Mouse (Mus musculus) embryonic fibroblast, embryonic 13.5 days (primary cell): ENCODE results near the gene Rabgef1.

Source experiments
- CTCF ChIP-seq: IDR thresholded peaks from 2 replicates; pipeline ENCODE4 v1.5.1; 2011; ENCODE audit warnings: mild to moderate bottlenecking, control low read depth, low read length, moderate library complexity, borderline replicate concordance; ENCODE audit not compliant: insufficient read depth
- POLR2A ChIP-seq: IDR thresholded peaks from 2 replicates; pipeline ENCODE4 v1.6.1; 2011; ENCODE audit warnings: low read depth, mild to moderate bottlenecking, control low read depth, low read length, moderate library complexity

DNA sequence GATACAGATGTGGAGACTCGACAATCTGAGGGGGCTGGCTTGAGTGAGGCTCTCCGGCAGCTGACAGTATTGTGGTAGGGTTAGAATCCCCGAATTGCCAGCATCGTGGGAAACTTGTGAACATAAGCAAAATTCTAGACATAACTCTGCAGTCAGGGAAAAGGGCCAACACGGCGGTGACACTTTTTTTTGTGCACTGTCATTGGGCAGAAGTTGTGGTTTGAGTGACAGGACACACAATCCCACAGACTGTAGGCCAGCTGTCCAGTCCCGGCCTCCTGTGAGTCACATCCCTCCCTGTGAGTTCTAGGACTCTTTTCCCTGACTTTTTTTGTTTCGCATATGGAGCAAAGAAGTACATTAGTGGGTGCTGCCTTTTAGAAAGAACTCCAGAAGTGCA is 25.6 kb upstream of the Rabgef1 start:
- TF ChIP-seq CTCF = no peak
- no peak for TF ChIP-seq POLR2A
